Comparison of ENCODE assay signal across 15 mouse cellular contexts in genomic region chr12:25252776-25253510, GRCm38 (mm10).
DNase-seq lines count a peak whose midpoint lies in the region; ATAC-seq and TF ChIP-seq lines count a peak whose summit lies in the region.
"Had no signal": no experiment of that assay in that cellular context is flagged by ENCODE, and none has a peak within 500 bp of the region (broad histone marks: within the 10 kb centered on the region; RNA-seq: fewer than 3 reads in every experiment).

No protein-coding gene starts in this region.

- no peaks in the 10 kb centered on the region; the same call in 1 of the 2 replicates for H3K9me3 ChIP-seq in hindbrain, postnatal 0 days (ENCODE audit: low read length)
- H3K9me3 ChIP-seq in hindbrain, embryonic 12.5 days (replicated peaks) = peaks cover 11% of the 10 kb centered on the region; the same call in 1 of the 2 replicates
- 0 out of 2 replicates have a peak, but pooled peaks cover 4% of the 10 kb centered on the region for H3K9me3 ChIP-seq in kidney, embryonic 16.5 days (ENCODE audit: low read length)
- H3K9me3 ChIP-seq: embryonic facial prominence, embryonic 12.5 days; limb, embryonic 15.5 days had no signal

- H3K27ac ChIP-seq in hindbrain, postnatal 0 days = no peak overlapping the region
- no peak overlapping the region for H3K27ac ChIP-seq in hindbrain, embryonic 12.5 days
- H3K27ac ChIP-seq in kidney, embryonic 16.5 days (ENCODE audit: low read length) = no peak overlapping the region
- H3K27ac ChIP-seq: embryonic facial prominence, embryonic 12.5 days; forebrain, embryonic 12.5 days; heart, embryonic 13.5 days; limb, embryonic 15.5 days had no signal

- no peaks in the 10 kb centered on the region for H3K27me3 ChIP-seq in hindbrain, postnatal 0 days (ENCODE audit: insufficient read depth, low read length)
- no peaks in the 10 kb centered on the region for H3K27me3 ChIP-seq in hindbrain, embryonic 12.5 days
- H3K27me3 ChIP-seq in kidney, embryonic 16.5 days (ENCODE audit: insufficient read depth, low read length) = no peaks in the 10 kb centered on the region
- H3K27me3 ChIP-seq: embryonic facial prominence, embryonic 12.5 days; forebrain, embryonic 12.5 days; heart, embryonic 13.5 days; limb, embryonic 15.5 days had no signal

- TF ChIP-seq CTCF in hindbrain, postnatal 0 days (IDR thresholded peaks at IDR 0.05; ENCODE audit: low read depth) = no peak
- TF ChIP-seq CTCF in lung, adult 2 months (IDR thresholded peaks at IDR 0.05; ENCODE audit: insufficient read depth, low read length) = no peak

- DNase-seq in hindbrain, postnatal 0 days (ENCODE audit: low spot score) = peak; percentile 53
- DNase-seq in lung, adult 2 months = peak; percentile 16
- DNase-seq in lung, postnatal 10 days = no peak
- DNase-seq in right cerebral cortex, postnatal 4 days = peak; percentile 38
- no peak for DNase-seq in thymus, postnatal 4 days
- DNase-seq in adrenal gland, adult 8-10 months = no peak
- DNase-seq: adrenal gland, postnatal 25 days; cerebellum, postnatal 36 days; gastrocnemius, postnatal 10 days had no signal

- no peak overlapping the region for H3K9ac ChIP-seq in hindbrain, postnatal 0 days (replicated peaks; ENCODE audit: low read length)
- H3K9ac ChIP-seq in hindbrain, embryonic 12.5 days = no peak overlapping the region
- H3K9ac ChIP-seq in kidney, embryonic 16.5 days (replicated peaks; ENCODE audit: low read length) = no peak overlapping the region
- H3K9ac ChIP-seq: embryonic facial prominence, embryonic 12.5 days; forebrain, embryonic 12.5 days; heart, embryonic 13.5 days; limb, embryonic 15.5 days had no signal

- H3K36me3 ChIP-seq in hindbrain, postnatal 0 days (ENCODE audit: insufficient read depth, low read length) = no peaks in the 10 kb centered on the region
- no peaks in the 10 kb centered on the region for H3K36me3 ChIP-seq in hindbrain, embryonic 12.5 days
- H3K36me3 ChIP-seq in kidney, embryonic 16.5 days (ENCODE audit: insufficient read depth, low read length) = no peaks in the 10 kb centered on the region
- H3K36me3 ChIP-seq: embryonic facial prominence, embryonic 12.5 days; forebrain, embryonic 12.5 days; heart, embryonic 13.5 days; limb, embryonic 15.5 days had no signal

- TF ChIP-seq POLR2A in lung, adult 2 months (IDR thresholded peaks at IDR 0.05; ENCODE audit: borderline replicate concordance, extremely low read depth, low read depth, low read length) = no peak

- H3K4me3 ChIP-seq in hindbrain, postnatal 0 days (ENCODE audit: low read length) = no peak overlapping the region
- H3K4me3 ChIP-seq in hindbrain, embryonic 12.5 days = no peak overlapping the region
- H3K4me3 ChIP-seq in lung, adult 2 months (replicated peaks; ENCODE audit: extremely low read depth, low read depth, low read length) = no peak overlapping the region
- H3K4me3 ChIP-seq in kidney, embryonic 16.5 days (ENCODE audit: low read length) = no peak overlapping the region
- H3K4me3 ChIP-seq: embryonic facial prominence, embryonic 12.5 days; forebrain, embryonic 12.5 days; heart, embryonic 13.5 days; limb, embryonic 15.5 days had no signal

- H3K4me1 ChIP-seq in hindbrain, postnatal 0 days (ENCODE audit: insufficient read depth, low read length) = 0 out of 2 replicates have a peak, but pooled peaks cover 6% of the 10 kb centered on the region
- peaks cover 11% of the 10 kb centered on the region; the same call in 1 of the 2 replicates for H3K4me1 ChIP-seq in hindbrain, embryonic 12.5 days
- H3K4me1 ChIP-seq in lung, adult 2 months (ENCODE audit: control insufficient read depth, insufficient read depth, low read length) = peaks cover 5% of the 10 kb centered on the region; the same call in 1 of the 2 replicates
- peaks cover 13% of the 10 kb centered on the region for H3K4me1 ChIP-seq in kidney, embryonic 16.5 days (ENCODE audit: insufficient read depth, low read length)

- H3K4me2 ChIP-seq in hindbrain, postnatal 0 days (ENCODE audit: low read depth, low read length) = no peak overlapping the region
- no peak overlapping the region for H3K4me2 ChIP-seq in hindbrain, embryonic 12.5 days (replicated peaks)
- H3K4me2 ChIP-seq in kidney, embryonic 16.5 days (replicated peaks; ENCODE audit: low read depth, low read length) = no peak overlapping the region
- H3K4me2 ChIP-seq: embryonic facial prominence, embryonic 12.5 days; forebrain, embryonic 12.5 days; heart, embryonic 13.5 days; limb, embryonic 15.5 days had no signal

- WGBS in hindbrain, postnatal 0 days = 67% methylated on average over 6 of the region's 6 CpGs
- WGBS in hindbrain, embryonic 12.5 days = 83% methylated on average over 6 of the region's 6 CpGs
- WGBS in lung, adult 2 months = 88% methylated on average over 6 of the region's 6 CpGs
- 73% methylated on average over 6 of the region's 6 CpGs for WGBS in kidney, embryonic 16.5 days

- peak; percentile 55; the same call in 1 of the 2 replicates for ATAC-seq in hindbrain, postnatal 0 days
- ATAC-seq in hindbrain, embryonic 12.5 days (ENCODE audit: low FRiP score) = no peak
- 0 out of 2 replicates have a peak, but pooled peaks have one; percentile 57 for ATAC-seq in kidney, embryonic 16.5 days (ENCODE audit: low FRiP score, low TSS enrichment)

Comparison
In these comparisons a context has a peak if more than half of its experiments do, and no peak if none do; other contexts are left out.
1. DNase-seq: peak in hindbrain, postnatal 0 days (single experiment), lung, adult 2 months (single experiment) and right cerebral cortex, postnatal 4 days (single experiment); none in lung, postnatal 10 days (single experiment), thymus, postnatal 4 days (single experiment) and adrenal gland, adult 8-10 months (single experiment).